Mouse (Mus musculus) embryonic fibroblast, embryonic 13.5 days (primary cell): Measurements from ENCODE around the gene Nav2.

ENCODE experiments used
- CTCF ChIP-seq: IDR thresholded peaks from 2 replicates; pipeline ENCODE4 v1.5.1; 2011; ENCODE audit warnings: mild to moderate bottlenecking, control low read depth, low read length, moderate library complexity, borderline replicate concordance; ENCODE audit not compliant: insufficient read depth
- POLR2A ChIP-seq: IDR thresholded peaks from 2 replicates; pipeline ENCODE4 v1.6.1; 2011; ENCODE audit warnings: low read depth, mild to moderate bottlenecking, control low read depth, low read length, moderate library complexity

DNA sequence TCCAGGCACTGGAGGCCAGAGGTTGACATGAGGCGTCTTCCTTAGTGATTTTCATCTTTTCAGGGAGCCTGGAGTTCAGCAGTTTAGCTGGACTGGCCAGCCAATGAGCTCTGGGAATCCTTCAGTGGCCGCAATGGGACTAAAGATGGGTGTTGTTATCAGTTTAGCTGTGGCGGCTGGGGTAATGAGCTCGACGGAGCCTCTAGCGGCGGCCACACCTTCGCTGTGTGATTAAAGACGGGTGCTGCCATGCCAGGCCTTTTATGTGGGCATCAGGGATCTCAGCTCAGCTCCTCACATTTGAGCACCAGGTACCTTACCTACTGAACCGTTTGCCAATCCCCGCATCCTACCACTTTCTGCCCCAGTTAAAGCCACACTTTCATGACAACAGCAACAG, 37.2 kb upstream of the Nav2 start:
- TF ChIP-seq CTCF (no peak), POLR2A (no peak)
